Mouse (Mus musculus) embryonic facial prominence, embryonic 13.5 days (tissue): ENCODE data around the gene Itgad. TPM values are rescaled to one million over a fixed set of nuclear protein-coding genes. Genes with fewer than 3 reads are reported as not detected.
A peak's percentile ranks its signal among the peaks of the same experiment; 100 is the strongest.

Experiments
- ATAC-seq: fragments of 200-750 bp; cut with Nextera tagmentation; 2 replicates; pipeline ENCODE4 v1.8.0; 2017; ENCODE audit warnings: low read depth; ENCODE audit not compliant: insufficient number of reproducible peaks, insufficient read depth, low FRiP score, low TSS enrichment
- H3K27ac ChIP-seq: fragments of 300-500 bp; sonication (generic); 2 replicates; pipeline ENCODE4 v1.5.1; 2015; ENCODE audit warnings: moderate library complexity, mild to moderate bottlenecking, inconsistent platforms
- H3K27me3 ChIP-seq: fragments of 300-500 bp; sonication (generic); 2 replicates; pipeline ENCODE4 v1.6.1; 2015; ENCODE audit warnings: mild to moderate bottlenecking, inconsistent platforms
- H3K36me3 ChIP-seq: fragments of 300-500 bp; sonication (generic); 2 replicates; pipeline ENCODE4 v1.6.1; 2015; ENCODE audit warnings: mild to moderate bottlenecking, inconsistent platforms
- H3K4me1 ChIP-seq: fragments of 300-500 bp; sonication (generic); 2 replicates; pipeline ENCODE4 v1.6.1; 2015; ENCODE audit warnings: inconsistent platforms
- H3K4me2 ChIP-seq: fragments of 300-500 bp; sonication (generic); 2 replicates; pipeline ENCODE4 v1.6.1; 2015; ENCODE audit warnings: moderate library complexity, mild to moderate bottlenecking, inconsistent platforms
- H3K4me3 ChIP-seq: fragments of 300-500 bp; sonication (generic); 2 replicates; pipeline ENCODE4 v1.5.1; 2015; ENCODE audit warnings: mild to moderate bottlenecking, inconsistent platforms
- H3K9ac ChIP-seq: fragments of 300-500 bp; sonication (generic); 2 replicates; pipeline ENCODE4 v1.6.1; 2015; ENCODE audit warnings: mild to moderate bottlenecking, inconsistent platforms
- H3K9me3 ChIP-seq: fragments of 300-500 bp; sonication (generic); 2 replicates; pipeline ENCODE4 v1.6.1; 2016; ENCODE audit warnings: inconsistent platforms
- WGBS: fragments of 180-500 bp; shearing (Covaris S2); methylation state at CpG from one replicate; pipeline ENCODE4 v1.1.7; 2015; ENCODE audit warnings: mixed read lengths; 5-methylcytosine and 5-hydroxymethylcytosine counted together
- polyA plus RNA-seq: library from polyadenylated mRNA; unstranded; fragments of >200 nt; fragmentation: Nextera tagmentation; extraction: Ambion mirVana; gene quantifications from 2 replicates; pipeline ENCODE4 v1.2.1, GENCODE M21; 2015

The Itgad gene
- polyA plus RNA-seq, 1 experiment from 2014 or later = not detected

DNA sequence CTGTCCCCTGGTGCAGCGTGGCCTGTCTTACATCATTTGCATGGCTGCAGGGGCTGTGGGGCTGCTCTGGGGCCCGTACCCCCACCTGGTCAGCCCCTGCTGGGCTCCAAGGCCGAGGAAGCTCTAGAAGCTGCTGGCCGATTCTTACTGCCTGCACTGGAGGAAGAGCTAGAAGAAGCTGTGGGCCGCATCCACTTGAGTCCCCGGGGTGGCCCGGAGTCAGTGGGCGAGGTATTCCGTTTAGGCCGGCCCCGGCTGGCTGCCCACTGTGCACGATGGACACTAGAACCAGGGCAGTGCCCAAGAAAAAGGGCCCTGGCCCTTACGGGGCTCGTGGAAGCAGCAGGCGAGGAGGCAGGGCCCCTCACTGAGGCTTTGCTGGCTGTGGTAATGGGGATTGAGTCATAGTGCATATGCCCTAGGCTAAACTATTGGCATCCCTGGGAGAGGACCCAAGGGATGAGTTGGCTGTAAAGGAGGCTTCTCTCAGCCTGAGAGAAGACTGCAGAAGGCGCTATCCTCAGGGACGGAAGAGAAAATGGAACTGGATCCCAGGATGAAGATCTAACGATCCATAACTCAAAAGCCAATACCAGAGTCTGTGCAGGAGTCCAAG is 90.3 kb downstream of the Itgad start:
- Histone ChIP-seq H3K4me1 (peaks cover 28% of the 10 kb centered on the region), H3K27me3 (no peaks in the 10 kb centered on the region), H3K9ac (0 out of 2 replicates have a peak overlapping the region, but pooled peaks have one; percentile 40), H3K27ac (no peak overlapping the region), H3K4me3 (no peak overlapping the region), H3K9me3 (no peaks in the 10 kb centered on the region), H3K36me3 (peaks cover 61% of the 10 kb centered on the region), H3K4me2 (no peak overlapping the region)
- WGBS = 81% methylated on average over 18 of the region's 18 CpGs
- no peak for ATAC-seq

DNA sequence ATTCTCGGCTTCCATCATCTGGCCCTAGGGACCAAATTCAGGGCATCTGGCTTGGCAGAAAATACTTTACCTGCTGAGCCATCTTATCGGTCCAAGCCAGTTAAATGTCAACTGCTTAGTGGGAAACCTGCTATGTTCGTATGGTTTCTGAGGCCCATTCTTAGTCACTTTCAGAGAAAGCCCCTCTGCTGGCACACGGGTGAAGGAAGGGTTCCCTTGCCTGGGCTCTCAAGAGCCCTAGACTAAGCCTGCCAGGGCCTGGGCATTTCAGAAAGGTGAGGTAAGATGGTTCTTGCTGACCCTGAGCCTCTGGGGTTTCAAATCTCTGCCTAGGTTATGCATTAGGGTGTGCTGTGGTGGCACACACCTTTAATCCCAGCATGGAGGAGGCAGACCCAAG is 91.4 kb downstream of the Itgad start:
- H3K36me3 ChIP-seq = peaks cover 59% of the 10 kb centered on the region
- peak overlapping the region; percentile 92; the same call in 1 of the 2 replicates for H3K27ac ChIP-seq
- H3K9me3 ChIP-seq = no peaks in the 10 kb centered on the region
- no peak overlapping the region for H3K4me3 ChIP-seq
- WGBS = 88% methylated on average over 4 of the region's 4 CpGs
- ATAC-seq = no peak
- peak overlapping the region; percentile 69; the same call in 1 of the 2 replicates for H3K4me2 ChIP-seq
- peaks cover 25% of the 10 kb centered on the region for H3K4me1 ChIP-seq
- no peaks in the 10 kb centered on the region for H3K27me3 ChIP-seq
- H3K9ac ChIP-seq = peak overlapping the region; percentile 83

DNA sequence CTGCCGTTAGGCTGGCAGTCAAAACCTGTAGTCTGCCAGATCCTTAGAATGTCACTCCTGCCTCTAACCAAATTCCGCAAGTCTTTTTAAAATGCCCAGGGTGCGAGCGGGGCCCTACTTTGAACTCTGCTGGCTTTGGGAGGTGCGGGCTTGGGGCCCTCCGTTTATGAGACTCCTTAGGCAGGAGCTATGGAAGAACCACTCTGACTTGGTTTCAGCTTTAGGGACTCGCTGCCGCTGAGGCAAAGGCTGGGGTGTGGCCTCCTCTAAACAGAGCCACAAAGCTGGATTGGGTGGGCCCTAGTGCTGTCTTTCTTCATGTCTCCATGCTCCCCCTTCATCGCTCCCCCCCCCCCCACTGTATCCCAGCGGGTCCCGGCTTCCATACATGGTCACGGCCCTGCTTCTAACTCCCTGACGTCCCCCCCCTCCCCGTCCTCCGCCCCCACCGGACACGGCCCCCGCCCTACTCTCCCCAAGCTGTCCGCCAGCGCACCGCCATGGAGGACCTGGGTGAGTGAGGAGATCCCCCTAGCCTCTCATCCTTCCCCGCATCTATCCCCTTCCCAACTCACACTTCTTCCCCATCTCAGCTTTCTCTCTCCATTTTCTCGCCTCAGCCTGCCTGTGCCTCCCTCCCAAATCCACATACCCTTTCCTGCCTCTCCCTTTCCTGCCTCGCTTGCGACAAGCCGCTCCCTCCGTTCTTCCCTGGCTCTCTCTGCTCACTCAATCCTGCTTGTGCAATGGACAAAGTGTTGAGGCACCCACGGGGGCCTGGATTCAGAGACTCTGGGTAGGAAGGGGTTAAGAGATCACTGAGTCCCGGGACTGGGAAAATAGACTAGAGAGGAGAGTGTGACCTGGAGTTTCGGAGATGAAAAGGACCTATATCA is 92.6 kb downstream of the Itgad start, which contains the start of gene Tgfb1i1:
Gene Tgfb1i1, plus strand, starts transcription at position 317 of the 896 bp plus-strand sequence.
- peak within 1 kb of the TSS; percentile 83 for H3K9ac ChIP-seq
- H3K9me3 ChIP-seq = no peaks in the 10 kb centered on the region
- peak within 1 kb of the TSS; percentile 92 for H3K27ac ChIP-seq
- peak within 1 kb of the TSS; percentile 61 for H3K4me3 ChIP-seq
- H3K27me3 ChIP-seq = no peaks in the 10 kb centered on the region
- peak; percentile 80 for ATAC-seq
- peaks cover 25% of the 10 kb centered on the region for H3K4me1 ChIP-seq
- peaks cover 56% of the 10 kb centered on the region for H3K36me3 ChIP-seq
- 2% methylated on average over 30 of the region's 30 CpGs for WGBS
- peak within 1 kb of the TSS; percentile 69 for H3K4me2 ChIP-seq

DNA sequence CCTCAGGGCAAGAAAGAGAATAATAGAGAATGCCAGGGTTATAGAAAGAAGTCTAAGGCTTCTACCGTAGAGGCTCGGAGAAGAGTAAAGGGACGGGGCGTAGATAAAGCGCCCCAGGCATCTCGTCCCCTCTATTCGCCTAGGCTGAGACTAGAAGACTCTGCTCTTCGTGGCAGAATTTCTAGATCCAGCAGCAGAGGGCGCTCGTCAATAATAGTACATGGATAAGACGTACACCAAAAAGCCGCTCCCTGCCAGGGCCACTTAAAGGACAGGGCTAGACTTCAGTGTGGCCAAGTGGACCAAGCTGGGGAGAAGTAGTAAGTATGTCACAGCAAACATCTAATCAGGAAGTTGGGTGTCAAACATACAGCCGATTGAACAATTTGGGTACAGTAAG is 93.3 kb downstream of the Itgad start:
- Histone ChIP-seq H3K27ac (peak overlapping the region; percentile 92), H3K4me3 (peak overlapping the region; percentile 61), H3K4me2 (peak overlapping the region; percentile 69), H3K9me3 (no peaks in the 10 kb centered on the region), H3K9ac (peak overlapping the region; percentile 83), H3K4me1 (peaks cover 32% of the 10 kb centered on the region), H3K27me3 (no peaks in the 10 kb centered on the region), H3K36me3 (peaks cover 49% of the 10 kb centered on the region)
- 2% methylated on average over 13 of the region's 13 CpGs for WGBS
- ATAC-seq = 0 out of 2 replicates have a peak, but pooled peaks have one; percentile 63

DNA sequence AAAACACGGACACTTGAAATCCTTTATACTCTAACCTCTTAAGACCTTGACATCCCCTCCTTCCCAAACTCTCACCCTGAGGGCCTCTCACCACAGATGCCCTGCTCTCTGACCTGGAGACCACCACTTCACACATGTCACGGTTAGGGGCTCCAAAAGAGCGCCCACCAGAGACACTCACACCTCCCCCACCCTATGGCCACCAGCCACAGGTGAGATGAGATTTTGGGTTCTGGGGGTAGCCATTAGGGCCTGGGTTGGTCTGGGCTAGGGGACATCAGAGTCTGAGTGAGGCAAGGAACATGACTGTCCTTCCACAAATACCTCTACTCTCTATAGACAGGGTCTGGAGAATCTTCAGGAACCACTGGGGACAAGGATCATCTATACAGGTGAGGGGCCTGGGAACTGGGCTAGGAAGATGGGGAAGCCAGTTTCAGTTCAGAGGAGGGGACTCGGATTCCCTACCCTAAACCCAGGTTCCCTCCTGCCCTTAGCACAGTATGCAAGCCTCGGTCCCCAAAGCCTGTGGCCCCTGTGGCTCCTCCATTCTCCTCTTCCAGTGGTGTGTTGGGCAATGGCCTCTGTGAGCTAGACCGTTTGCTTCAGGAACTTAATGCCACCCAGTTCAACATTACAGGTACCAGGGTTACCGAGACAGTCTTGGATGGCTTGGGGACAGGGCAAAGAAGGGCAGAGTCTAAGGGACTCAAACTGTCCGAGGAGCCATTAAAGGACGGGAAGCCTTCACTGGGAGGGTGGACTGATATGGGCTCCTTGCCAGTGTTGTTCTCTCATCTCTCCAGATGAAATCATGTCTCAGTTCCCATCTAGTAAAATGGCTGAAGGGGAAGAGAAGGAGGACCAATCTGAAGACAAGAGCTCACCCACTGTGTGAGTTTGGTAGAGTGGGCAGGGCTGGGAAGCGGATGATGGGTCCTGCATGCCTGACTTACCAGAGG is 94.2 kb downstream of the Itgad start:
- Histone ChIP-seq H3K4me3 (peak overlapping the region; percentile 61), H3K36me3 (peaks cover 40% of the 10 kb centered on the region), H3K27ac (no peak overlapping the region), H3K9me3 (no peaks in the 10 kb centered on the region), H3K27me3 (no peaks in the 10 kb centered on the region), H3K4me1 (peaks cover 36% of the 10 kb centered on the region), H3K4me2 (peak overlapping the region; percentile 69), H3K9ac (peak overlapping the region; percentile 83)
- no peak for ATAC-seq
- WGBS = 77% methylated on average over 10 of the region's 10 CpGs

DNA sequence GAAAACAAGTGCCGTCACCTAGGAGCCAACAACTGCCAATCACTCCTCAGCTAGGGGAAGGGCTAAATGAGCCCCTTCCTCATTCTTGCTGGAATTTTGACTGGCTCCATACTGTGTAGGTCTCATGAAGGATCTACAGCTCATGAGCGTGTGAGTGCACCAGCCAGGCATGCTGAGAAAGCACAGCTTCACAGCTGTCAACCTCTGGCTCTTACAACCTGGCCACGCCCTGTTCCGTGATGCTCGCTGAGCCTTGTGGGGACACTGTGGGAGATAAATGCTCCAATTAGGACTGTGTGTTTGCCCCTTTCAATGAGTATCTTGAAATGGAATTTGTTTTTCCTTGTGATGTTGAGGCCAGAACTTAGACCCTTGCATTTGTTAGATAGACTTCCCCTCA is 95.8 kb downstream of the Itgad start:
- Histone ChIP-seq H3K4me3 (no peak overlapping the region), H3K27ac (no peak overlapping the region), H3K4me1 (peaks cover 36% of the 10 kb centered on the region), H3K9ac (no peak overlapping the region), H3K27me3 (no peaks in the 10 kb centered on the region), H3K9me3 (no peaks in the 10 kb centered on the region), H3K36me3 (peaks cover 34% of the 10 kb centered on the region), H3K4me2 (no peak overlapping the region)
- no peak for ATAC-seq
- 83% methylated on average over 5 of the region's 5 CpGs for WGBS

DNA sequence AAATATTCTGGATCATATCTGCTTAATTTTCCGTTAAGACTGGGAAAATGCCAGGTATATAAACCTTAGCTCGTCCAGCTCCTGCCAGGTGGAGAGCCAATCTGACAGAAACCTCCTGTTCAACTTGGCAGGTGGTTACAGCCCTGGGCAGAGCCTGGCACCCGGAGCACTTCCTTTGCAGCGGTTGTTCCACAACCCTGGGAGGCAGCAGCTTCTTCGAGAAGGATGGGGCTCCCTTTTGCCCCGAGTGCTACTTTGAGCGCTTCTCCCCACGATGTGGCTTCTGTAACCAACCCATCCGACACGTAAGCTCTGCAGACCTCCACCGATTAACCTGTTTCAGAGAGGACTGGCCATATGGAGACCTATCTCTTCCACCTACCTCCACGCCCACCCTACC is 97.8 kb downstream of the Itgad start:
- Histone ChIP-seq H3K9me3 (no peaks in the 10 kb centered on the region), H3K36me3 (peaks cover 31% of the 10 kb centered on the region), H3K27ac (no peak overlapping the region), H3K4me2 (peak overlapping the region; percentile 50), H3K4me1 (peaks cover 30% of the 10 kb centered on the region), H3K9ac (peak overlapping the region; percentile 41; the same call in 1 of the 2 replicates), H3K27me3 (no peaks in the 10 kb centered on the region), H3K4me3 (peak overlapping the region; percentile 29)
- ATAC-seq = no peak
- WGBS = 48% methylated on average over 12 of the region's 12 CpGs

DNA sequence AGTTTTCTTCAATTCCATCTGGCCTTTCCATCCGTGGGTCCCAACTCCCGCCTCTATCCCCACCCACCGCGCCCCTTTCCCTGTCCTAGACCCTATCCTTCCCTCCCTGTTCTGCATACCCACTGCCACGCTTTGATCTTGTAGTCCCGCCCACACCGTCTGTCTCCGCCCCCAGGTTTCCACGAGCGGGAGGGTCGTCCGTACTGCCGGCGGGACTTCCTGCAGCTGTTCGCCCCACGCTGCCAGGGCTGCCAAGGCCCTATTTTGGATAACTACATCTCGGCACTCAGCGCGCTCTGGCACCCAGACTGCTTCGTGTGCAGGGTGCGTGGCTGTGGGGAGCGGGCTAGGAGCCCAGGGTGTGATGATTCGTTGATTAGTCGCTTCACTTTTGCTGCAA is 98.4 kb downstream of the Itgad start:
- 10% methylated on average over 24 of the region's 24 CpGs for WGBS
- Histone ChIP-seq H3K4me3 (peak overlapping the region; percentile 29), H3K4me1 (peaks cover 35% of the 10 kb centered on the region), H3K9me3 (no peaks in the 10 kb centered on the region), H3K36me3 (peaks cover 31% of the 10 kb centered on the region), H3K4me2 (peak overlapping the region; percentile 50), H3K27me3 (no peaks in the 10 kb centered on the region), H3K9ac (peak overlapping the region; percentile 41; the same call in 1 of the 2 replicates), H3K27ac (no peak overlapping the region)
- no peak; the same call in 1 of the 2 replicates for ATAC-seq

DNA sequence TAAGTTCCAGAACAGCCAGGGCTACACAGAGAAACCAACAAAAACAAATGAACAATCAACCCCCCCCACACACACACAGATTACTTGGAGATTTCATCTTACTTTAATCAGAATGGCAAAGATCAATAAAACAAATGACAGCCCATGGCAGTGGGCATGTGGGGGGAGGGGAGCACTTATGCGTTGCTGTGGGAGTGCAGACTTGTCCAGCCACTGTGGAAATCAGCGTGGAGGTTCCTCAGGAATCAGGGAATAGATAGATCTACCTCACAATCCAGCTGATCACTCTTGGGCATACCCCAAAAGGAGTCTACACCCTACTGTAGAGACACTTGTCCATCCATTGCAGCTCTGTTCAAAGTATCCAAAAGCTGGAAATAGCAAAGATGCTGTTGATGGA is 100.8 kb downstream of the Itgad start:
- Histone ChIP-seq H3K9me3 (no peaks in the 10 kb centered on the region), H3K36me3 (peaks cover 21% of the 10 kb centered on the region), H3K27me3 (no peaks in the 10 kb centered on the region), H3K4me2 (no peak overlapping the region), H3K4me3 (no peak overlapping the region), H3K27ac (no peak overlapping the region), H3K9ac (no peak overlapping the region), H3K4me1 (peaks cover 23% of the 10 kb centered on the region)
- WGBS = 66% methylated on average over 2 of the region's 2 CpGs
- ATAC-seq = no peak

DNA sequence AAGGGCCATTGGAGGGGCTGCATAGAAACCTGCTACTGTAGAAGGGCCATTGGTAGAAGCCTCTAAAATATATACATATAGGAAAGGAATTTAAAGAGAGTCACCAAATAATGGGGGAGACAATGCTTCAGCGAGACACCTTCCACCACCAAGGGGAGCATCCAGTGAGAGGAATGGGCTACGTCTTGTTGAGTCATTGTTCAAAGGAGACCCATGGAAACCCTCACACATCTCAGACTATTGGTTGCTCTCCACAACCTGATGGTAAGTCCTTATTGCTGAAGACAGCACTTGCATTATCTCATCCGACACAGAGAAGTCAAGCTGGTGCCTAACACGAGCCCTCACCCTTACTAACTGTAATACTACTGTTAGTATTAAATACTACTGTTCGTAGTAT is 101.6 kb downstream of the Itgad start:
- H3K4me1 ChIP-seq = peaks cover 23% of the 10 kb centered on the region
- 89% methylated on average over 5 of the region's 5 CpGs for WGBS
- no peak overlapping the region for H3K4me3 ChIP-seq
- no peak overlapping the region for H3K4me2 ChIP-seq
- no peaks in the 10 kb centered on the region for H3K9me3 ChIP-seq
- no peak overlapping the region for H3K9ac ChIP-seq
- H3K27ac ChIP-seq = no peak overlapping the region
- ATAC-seq = no peak
- peaks cover 13% of the 10 kb centered on the region for H3K36me3 ChIP-seq
- no peaks in the 10 kb centered on the region for H3K27me3 ChIP-seq

DNA sequence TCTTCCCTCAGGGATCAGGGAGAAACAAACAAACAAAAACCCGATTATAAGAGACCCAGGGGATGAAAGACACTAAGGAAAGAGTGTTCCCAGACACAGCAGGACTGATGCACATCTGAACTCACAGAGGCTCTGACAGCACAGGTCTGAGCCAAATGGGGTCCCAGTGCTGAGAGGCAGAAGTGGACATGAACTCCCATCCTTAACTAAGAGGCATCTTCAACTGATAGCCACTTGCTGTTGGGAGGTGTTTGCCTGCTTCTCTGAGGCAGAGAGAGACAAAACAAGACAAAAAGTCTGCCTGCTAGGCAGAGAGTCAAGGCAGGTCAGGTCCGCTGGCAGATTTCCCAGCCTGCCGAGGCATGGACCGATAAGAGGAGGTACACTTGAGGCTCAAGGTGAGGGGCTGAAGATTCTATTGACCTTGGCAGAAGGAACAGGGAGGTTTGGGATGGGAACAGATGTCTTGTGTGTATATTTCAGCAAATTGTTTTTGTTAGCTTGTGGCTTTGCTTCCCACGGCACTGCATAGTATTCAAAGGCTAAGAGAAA is 102.7 kb downstream of the Itgad start:
- Histone ChIP-seq H3K4me1 (peaks cover 18% of the 10 kb centered on the region), H3K9me3 (no peaks in the 10 kb centered on the region), H3K27ac (no peak overlapping the region), H3K4me3 (no peak overlapping the region), H3K36me3 (peaks cover 6% of the 10 kb centered on the region), H3K27me3 (no peaks in the 10 kb centered on the region), H3K4me2 (no peak overlapping the region), H3K9ac (no peak overlapping the region)
- ATAC-seq = no peak
- 47% methylated on average over 5 of the region's 5 CpGs for WGBS
